In genomic region chr3:93031450-93031849, GRCm38 (mm10) we compare ENCODE assay signal across 7 mouse cellular contexts. TPM values are rescaled to one million over a fixed set of nuclear protein-coding genes. Genes with fewer than 3 reads are reported as not detected.
DNase-seq lines count a peak whose midpoint lies in the region; ATAC-seq and TF ChIP-seq lines count a peak whose summit lies in the region.

No protein-coding gene starts in this region.

- no peaks in the 10 kb centered on the region for H3K27me3 ChIP-seq in C2C12 (ENCODE audit: control insufficient read depth, insufficient read depth, insufficient read length)
- H3K27me3 ChIP-seq in liver, embryonic 14.5 days (ENCODE audit: control insufficient read depth, insufficient read depth, low read length): no peaks in the 10 kb centered on the region

- peak; percentile 23 for TF ChIP-seq CTCF in C2C12 (IDR thresholded peaks at IDR 0.05; ENCODE audit: control insufficient read depth, insufficient read depth, insufficient read length)
- TF ChIP-seq CTCF in liver, embryonic 14.5 days (IDR thresholded peaks at IDR 0.05; ENCODE audit: low read depth): peak; percentile 50

- H3K79me2 ChIP-seq in C2C12 (ENCODE audit: control insufficient read depth, insufficient read depth): no peaks in the 10 kb centered on the region

- H3K9ac ChIP-seq in liver, embryonic 14.5 days (replicated peaks): no peak overlapping the region

- H3K4me1 ChIP-seq in liver, embryonic 14.5 days (replicated peaks; ENCODE audit: control insufficient read depth in 2 of 2, insufficient read depth in 2 of 2, low read length in 1 of 2): no peaks in the 10 kb centered on the region

- peak; percentile 61 for DNase-seq in 416B (ENCODE audit: low read depth)
- peak; percentile 84 for DNase-seq in embryo, embryonic 10.5 days (ENCODE audit: low spot score)
- peak; percentile 15 for DNase-seq in induced T-regulatory cell, adult 2 months (ENCODE audit: low read depth)
- DNase-seq in liver, embryonic 14.5 days (ENCODE audit: low read depth in 3 of 3, low spot score in 3 of 3): peak in 1 of 3 experiments; percentile 4
- DNase-seq in right cerebral cortex, postnatal 4 days: peak; percentile 9
- DNase-seq in thymus, postnatal 0 days (ENCODE audit: low spot score): no peak

- no peaks in the 10 kb centered on the region for H3K36me3 ChIP-seq in C2C12 (ENCODE audit: control insufficient read depth, insufficient read depth)
- no peaks in the 10 kb centered on the region for H3K36me3 ChIP-seq in liver, embryonic 14.5 days (replicated peaks; ENCODE audit: control insufficient read depth, insufficient read depth, low read depth)

- H3K4me3 ChIP-seq in C2C12 (ENCODE audit: insufficient read depth, poor library complexity, severe bottlenecking): no peak overlapping the region
- no peak overlapping the region for H3K4me3 ChIP-seq in liver, embryonic 14.5 days (ENCODE audit: insufficient read depth in 1 of 2, low read depth in 2 of 2, low read length in 2 of 2)

- H3K79me3 ChIP-seq in C2C12 (ENCODE audit: low read depth): no peaks in the 10 kb centered on the region

- no peak overlapping the region for H3K4me2 ChIP-seq in liver, embryonic 14.5 days (ENCODE audit: low read depth)

- H3K27ac ChIP-seq in liver, embryonic 14.5 days: no peak overlapping the region

- no peak overlapping the region for H3ac ChIP-seq in C2C12 (ENCODE audit: control insufficient read depth, insufficient read length, low read depth)

- WGBS in liver, embryonic 14.5 days (ENCODE audit: insufficient replicate concordance): 40% methylated on average over 5 of the region's 5 CpGs

- no peak for TF ChIP-seq EP300 in liver, embryonic 14.5 days (IDR thresholded peaks at IDR 0.05; ENCODE audit: low read depth)

- ATAC-seq in liver, embryonic 14.5 days (ENCODE audit: insufficient read depth): no peak

- H3K9me3 ChIP-seq in liver, embryonic 14.5 days (ENCODE audit: control insufficient read depth, low read length): no peaks in the 10 kb centered on the region

TF ChIP-seq in C2C12, 6 proteins besides CTCF, POLR2A, EP300 and RAD21:
- no peak for TF ChIP-seq USF1 (IDR thresholded peaks at IDR 0.05; ENCODE audit: low read depth)
- no peak for TF ChIP-seq MYOD1 (IDR thresholded peaks at IDR 0.05; ENCODE audit: control insufficient read depth, insufficient read length, low read depth)
- TF ChIP-seq FOSL1 (IDR thresholded peaks at IDR 0.05; ENCODE audit: insufficient read depth, low read length, poor library complexity, severe bottlenecking): no peak
- TF ChIP-seq CEBPB (IDR thresholded peaks at IDR 0.05; ENCODE audit: low read depth): no peak
TF ChIP-seq in C2C12: peak in this region for 0.

RNA-seq across cellular contexts. Expression of gene Lce1m, which starts 12.6 kb away (rescaled TPM):
- not detected for polyA plus RNA-seq in C2C12 (2012; fragmentation: generic; extraction: Trizol)
- polyA plus RNA-seq in liver, embryonic 14.5 days (2012; rRNA removed): not detected in 2 replicates
- not detected in 2 replicates for polyA plus RNA-seq in liver, embryonic 14.5 days (2014; fragmentation: Nextera tagmentation; extraction: Ambion mirVana)
- polyA plus RNA-seq in thymus, postnatal 0 days (2015; fragmentation: Nextera tagmentation; extraction: Ambion mirVana): 0.59 and 1.0 TPM in 2 replicates

RNA-seq across cellular contexts. Expression of gene Crct1, which starts 16.0 kb away (rescaled TPM):
- not detected for polyA plus RNA-seq in C2C12 (2012; fragmentation: generic; extraction: Trizol)
- not detected in 2 replicates for polyA plus RNA-seq in liver, embryonic 14.5 days (2012; rRNA removed)
- polyA plus RNA-seq in liver, embryonic 14.5 days (2014; fragmentation: Nextera tagmentation; extraction: Ambion mirVana): not detected in 2 replicates
- polyA plus RNA-seq in thymus, postnatal 0 days (2015; fragmentation: Nextera tagmentation; extraction: Ambion mirVana): 3.1 and 3.9 TPM in 2 replicates

RNA-seq across cellular contexts. Expression of gene Gm4858, which starts 37.2 kb away (rescaled TPM):
- polyA plus RNA-seq in C2C12 (2012; fragmentation: generic; extraction: Trizol): 0.09 TPM
- polyA plus RNA-seq in liver, embryonic 14.5 days (2012; rRNA removed): not detected in 2 replicates
- polyA plus RNA-seq in liver, embryonic 14.5 days (2014; fragmentation: Nextera tagmentation; extraction: Ambion mirVana): not detected in 2 replicates
- 0.12 and 0.17 TPM in 2 replicates for polyA plus RNA-seq in thymus, postnatal 0 days (2015; fragmentation: Nextera tagmentation; extraction: Ambion mirVana)

RNA-seq across cellular contexts. Expression of gene Lce3f, which starts 39.4 kb away (rescaled TPM):
- polyA plus RNA-seq in C2C12 (2012; fragmentation: generic; extraction: Trizol): not detected
- not detected in 2 replicates for polyA plus RNA-seq in liver, embryonic 14.5 days (2012; rRNA removed)
- not detected in 2 replicates for polyA plus RNA-seq in liver, embryonic 14.5 days (2014; fragmentation: Nextera tagmentation; extraction: Ambion mirVana)
- 0.46 TPM in 1 of 2 replicates, not detected in the other for polyA plus RNA-seq in thymus, postnatal 0 days (2015; fragmentation: Nextera tagmentation; extraction: Ambion mirVana)
